Mouse (Mus musculus) bone marrow, adult 2 months (tissue): ENCODE data around the gene Dpm1.

Experiments
- CTCF ChIP-seq: fragments of 200-500 bp; IDR thresholded peaks from 2 replicates; pipeline ENCODE4 v1.5.1; 2011; ENCODE audit warnings: low read length, control low read depth; ENCODE audit not compliant: control insufficient read depth, insufficient read depth
- POLR2A ChIP-seq: fragments of 200-500 bp; IDR thresholded peaks from 2 replicates; pipeline ENCODE4 v1.6.1; 2011; ENCODE audit warnings: low read depth, mild to moderate bottlenecking, control low read depth, low read length, borderline replicate concordance; ENCODE audit not compliant: control insufficient read depth

GRCm38 (mm10) chr2:168257188-168257587, 26.8 kb upstream of the Dpm1 start:
- TF ChIP-seq CTCF (no peak), POLR2A (no peak)
